Mouse (Mus musculus) testis, adult 2 months (tissue): ENCODE data around the gene Mug1.
"Not testable (repeated sequence)": the region's sequence is repeated elsewhere in the genome, so short reads cannot be mapped to it uniquely, and the experiment has no call there.

Experiments used
- CTCF ChIP-seq: fragments of 200-500 bp; IDR thresholded peaks from 2 replicates; pipeline ENCODE4 v1.5.1; 2012; ENCODE audit warnings: low read depth, mild to moderate bottlenecking, inconsistent platforms, low read length, moderate library complexity; ENCODE audit not compliant: control insufficient read depth, insufficient read depth, insufficient replicate concordance
- POLR2A ChIP-seq: fragments of 200-500 bp; IDR thresholded peaks from 2 replicates; pipeline ENCODE4 v1.6.1; 2012; ENCODE audit warnings: low read depth, mild to moderate bottlenecking, inconsistent platforms, low read length, moderate library complexity; ENCODE audit not compliant: control insufficient read depth

DNA sequence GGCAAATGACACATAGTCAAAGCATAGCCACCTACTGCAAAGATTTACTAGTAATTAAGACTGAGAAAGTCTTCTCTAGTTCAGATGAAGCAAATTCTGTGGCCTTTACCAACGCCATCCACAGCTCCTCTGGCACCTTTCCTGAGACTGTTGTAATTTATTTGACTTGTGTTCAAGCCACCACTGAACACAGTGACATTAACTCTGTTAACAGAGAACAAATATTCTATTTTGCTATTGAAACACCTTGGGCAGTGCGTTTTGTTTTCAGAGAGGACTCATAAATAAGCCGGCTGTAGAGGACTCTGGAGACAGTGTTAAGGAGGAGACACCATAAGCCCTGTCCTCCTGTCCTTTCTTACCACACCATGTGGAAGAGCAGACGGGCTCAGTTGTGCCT, at the start of gene Mug1:
- TF ChIP-seq CTCF, POLR2A: not testable (repeated sequence)
